Mouse (Mus musculus): Measurements from ENCODE around the gene Mast1. TPM values are rescaled to one million over a fixed set of nuclear protein-coding genes. Genes with fewer than 3 reads are reported as not detected.

Gene Mast1
- polyA plus RNA-seq, 1 experiment from 2014 or later, result 1.2 TPM

DNA sequence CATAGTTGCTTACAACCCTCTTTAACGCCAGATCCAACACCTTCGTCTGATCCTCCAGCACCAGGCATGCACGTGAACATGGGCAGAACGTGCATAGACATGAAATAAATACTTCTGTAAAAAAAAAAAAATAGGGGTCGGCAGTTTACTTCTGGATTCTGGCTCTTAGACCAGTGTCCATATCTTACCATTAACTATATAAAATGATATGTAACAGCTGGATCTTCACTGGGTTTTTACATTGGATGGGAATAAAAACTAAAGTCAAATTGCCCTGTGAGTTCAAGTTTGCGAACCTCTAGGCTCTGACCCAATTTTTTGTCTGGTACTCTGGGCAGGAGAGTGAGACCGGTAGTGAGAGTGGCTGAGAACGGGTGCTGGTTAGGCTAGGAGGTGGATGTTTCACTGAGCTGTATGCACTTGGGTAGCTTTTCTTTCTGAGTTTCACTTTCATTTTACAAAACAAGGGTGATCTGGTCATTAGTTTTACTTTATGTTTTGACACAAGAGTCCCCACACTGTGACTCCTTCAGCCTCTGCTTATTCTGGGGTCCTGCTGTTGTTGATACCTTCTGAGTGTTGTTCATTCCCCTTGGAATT lies 37.5 kb upstream of the Mast1 start:
- WGBS, result 79% methylated on average over 8 of the region's 8 CpGs
- no peaks in the 10 kb centered on the region for H3K9me3 ChIP-seq (ENCODE audit: control insufficient read depth, low read length)
- H3K9ac ChIP-seq (ENCODE audit: low read depth, low read length), result no peak overlapping the region
- no peaks in the 10 kb centered on the region for H3K36me3 ChIP-seq (ENCODE audit: control insufficient read depth, insufficient read depth, low read length)
- ATAC-seq, result no peak
- H3K4me3 ChIP-seq (ENCODE audit: low read length), result no peak overlapping the region
- H3K27me3 ChIP-seq (replicated peaks; ENCODE audit: control insufficient read depth, insufficient read depth, low read length), result no peaks in the 10 kb centered on the region
- H3K4me1 ChIP-seq (ENCODE audit: control insufficient read depth, insufficient read depth, low read length), result peaks cover 36% of the 10 kb centered on the region
- H3K27ac ChIP-seq (ENCODE audit: low read length), result no peak overlapping the region
- H3K4me2 ChIP-seq (ENCODE audit: low read depth, low read length), result no peak overlapping the region

GRCm38 (mm10) chr8:84973803-84974542 lies 36.8 kb upstream of the Mast1 start:
- Histone ChIP-seq H3K4me3 (ENCODE audit: low read length) (no peak overlapping the region), H3K9me3 (ENCODE audit: control insufficient read depth, low read length) (no peaks in the 10 kb centered on the region), H3K27me3 (replicated peaks; ENCODE audit: control insufficient read depth, insufficient read depth, low read length) (no peaks in the 10 kb centered on the region), H3K9ac (ENCODE audit: low read depth, low read length) (no peak overlapping the region), H3K36me3 (ENCODE audit: control insufficient read depth, insufficient read depth, low read length) (no peaks in the 10 kb centered on the region), H3K27ac (ENCODE audit: low read length) (no peak overlapping the region), H3K4me1 (ENCODE audit: control insufficient read depth, insufficient read depth, low read length) (peaks cover 29% of the 10 kb centered on the region), H3K4me2 (ENCODE audit: low read depth, low read length) (no peak overlapping the region)
- no peak for ATAC-seq
- 50% methylated on average over 4 of the region's 4 CpGs for WGBS

- Histone ChIP-seq H3K4me3 (ENCODE audit: low read length) (no peak overlapping the region), H3K9ac (ENCODE audit: low read depth, low read length) (no peak overlapping the region), H3K27ac (ENCODE audit: low read length) (no peak overlapping the region), H3K36me3 (ENCODE audit: control insufficient read depth, insufficient read depth, low read length) (no peaks in the 10 kb centered on the region), H3K4me2 (ENCODE audit: low read depth, low read length) (no peak overlapping the region), H3K27me3 (replicated peaks; ENCODE audit: control insufficient read depth, insufficient read depth, low read length) (no peaks in the 10 kb centered on the region), H3K4me1 (ENCODE audit: control insufficient read depth, insufficient read depth, low read length) (peaks cover 32% of the 10 kb centered on the region), H3K9me3 (ENCODE audit: control insufficient read depth, low read length) (no peaks in the 10 kb centered on the region)
- WGBS, result 92% methylated on average over 1 of the region's 1 CpGs
- no peak for ATAC-seq
These were observed 35.9 kb upstream of the Mast1 start for GRCm38 (mm10) chr8:84973079-84973478.

DNA sequence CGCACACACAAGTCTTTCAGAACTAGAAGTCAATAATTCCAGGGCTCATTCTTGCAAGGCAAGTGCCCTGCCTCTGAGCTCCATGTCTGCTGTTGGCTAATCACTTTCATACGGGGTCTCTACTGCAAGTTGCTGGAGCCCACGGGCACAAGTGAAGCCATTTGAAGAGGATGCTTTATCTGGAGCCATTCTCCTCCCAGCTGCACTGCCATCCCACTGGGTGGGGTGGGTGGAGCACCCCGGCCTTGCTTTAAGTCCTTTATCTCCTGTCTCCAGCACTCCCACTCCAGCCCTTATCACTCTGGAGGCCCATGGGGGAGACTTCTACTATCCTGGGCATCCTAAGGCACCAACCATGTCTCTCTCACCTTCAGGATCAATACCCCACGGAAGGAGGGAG lies 33.8 kb upstream of the Mast1 start:
- Histone ChIP-seq H3K4me2 (ENCODE audit: low read depth, low read length) (peak overlapping the region; percentile 84), H3K27me3 (replicated peaks; ENCODE audit: control insufficient read depth, insufficient read depth, low read length) (no peaks in the 10 kb centered on the region), H3K4me1 (ENCODE audit: control insufficient read depth, insufficient read depth, low read length) (peaks cover 33% of the 10 kb centered on the region), H3K27ac (ENCODE audit: low read length) (no peak overlapping the region), H3K9ac (ENCODE audit: low read depth, low read length) (peak overlapping the region; percentile 80), H3K9me3 (ENCODE audit: control insufficient read depth, low read length) (no peaks in the 10 kb centered on the region), H3K4me3 (ENCODE audit: low read length) (peak overlapping the region; percentile 62), H3K36me3 (ENCODE audit: control insufficient read depth, insufficient read depth, low read length) (no peaks in the 10 kb centered on the region)
- 68% methylated on average over 5 of the region's 5 CpGs for WGBS
- ATAC-seq, result no peak

DNA sequence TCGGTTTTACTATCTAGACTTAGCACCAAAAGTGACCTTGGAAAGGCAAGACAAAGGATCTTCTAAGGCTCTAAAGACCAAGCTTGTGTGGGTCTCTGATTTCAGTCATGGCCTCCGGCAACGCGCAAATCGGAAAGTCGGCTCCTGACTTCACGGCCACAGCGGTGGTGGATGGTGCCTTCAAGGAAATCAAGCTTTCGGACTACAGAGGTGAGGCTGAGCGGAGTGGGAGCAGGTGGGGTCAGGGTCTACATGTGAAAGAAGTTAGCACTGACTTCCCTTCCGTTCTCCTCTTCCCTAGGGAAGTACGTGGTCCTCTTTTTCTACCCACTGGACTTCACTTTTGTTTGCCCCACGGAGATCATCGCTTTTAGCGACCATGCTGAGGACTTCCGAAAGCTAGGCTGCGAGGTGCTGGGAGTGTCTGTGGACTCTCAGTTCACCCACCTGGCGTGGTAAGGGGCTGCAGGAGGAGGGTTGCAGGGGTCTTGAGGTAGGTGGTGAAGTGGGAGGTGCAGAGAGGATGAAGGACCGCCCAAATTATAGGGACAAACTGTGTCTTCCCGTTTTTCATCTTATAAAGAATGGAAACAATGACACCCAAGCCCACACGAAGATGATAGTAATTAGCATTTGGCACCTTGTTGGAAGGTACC lies 33.1 kb upstream of the Mast1 start:
- no peaks in the 10 kb centered on the region for H3K36me3 ChIP-seq (ENCODE audit: control insufficient read depth, insufficient read depth, low read length)
- H3K9me3 ChIP-seq (ENCODE audit: control insufficient read depth, low read length), result no peaks in the 10 kb centered on the region
- H3K4me2 ChIP-seq (ENCODE audit: low read depth, low read length), result peak overlapping the region; percentile 84
- WGBS, result 3% methylated on average over 21 of the region's 21 CpGs
- peak overlapping the region; percentile 62 for H3K4me3 ChIP-seq (ENCODE audit: low read length)
- H3K27ac ChIP-seq (ENCODE audit: low read length), result peak overlapping the region; percentile 93
- peak overlapping the region; percentile 80 for H3K9ac ChIP-seq (ENCODE audit: low read depth, low read length)
- peaks cover 30% of the 10 kb centered on the region for H3K4me1 ChIP-seq (ENCODE audit: control insufficient read depth, insufficient read depth, low read length)
- no peaks in the 10 kb centered on the region for H3K27me3 ChIP-seq (replicated peaks; ENCODE audit: control insufficient read depth, insufficient read depth, low read length)
- ATAC-seq, result no peak

GRCm38 (mm10) chr8:84969241-84970134 lies 32.3 kb upstream of the Mast1 start, which contains the start of the genes Gm49661, Prdx2 and Rnaseh2a:
Gm49661 (minus strand) TSS chr8:84969433.
Prdx2 (plus strand) TSS chr8:84969587.
Rnaseh2a (minus strand) TSS chr8:84969767.
- Histone ChIP-seq H3K4me3 (ENCODE audit: low read length) (peak within 1 kb of the TSS; percentile 62), H3K27ac (ENCODE audit: low read length) (peak within 1 kb of the TSS; percentile 93), H3K9ac (ENCODE audit: low read depth, low read length) (peak within 1 kb of the TSS; percentile 80), H3K4me2 (ENCODE audit: low read depth, low read length) (peak within 1 kb of the TSS; percentile 84), H3K36me3 (ENCODE audit: control insufficient read depth, insufficient read depth, low read length) (no peaks in the 10 kb centered on the region), H3K4me1 (ENCODE audit: control insufficient read depth, insufficient read depth, low read length) (peaks cover 31% of the 10 kb centered on the region), H3K9me3 (ENCODE audit: control insufficient read depth, low read length) (no peaks in the 10 kb centered on the region), H3K27me3 (replicated peaks; ENCODE audit: control insufficient read depth, insufficient read depth, low read length) (no peaks in the 10 kb centered on the region)
- under 1% methylated on average over 55 of the region's 56 CpGs for WGBS
- peak; percentile 79 for ATAC-seq

DNA sequence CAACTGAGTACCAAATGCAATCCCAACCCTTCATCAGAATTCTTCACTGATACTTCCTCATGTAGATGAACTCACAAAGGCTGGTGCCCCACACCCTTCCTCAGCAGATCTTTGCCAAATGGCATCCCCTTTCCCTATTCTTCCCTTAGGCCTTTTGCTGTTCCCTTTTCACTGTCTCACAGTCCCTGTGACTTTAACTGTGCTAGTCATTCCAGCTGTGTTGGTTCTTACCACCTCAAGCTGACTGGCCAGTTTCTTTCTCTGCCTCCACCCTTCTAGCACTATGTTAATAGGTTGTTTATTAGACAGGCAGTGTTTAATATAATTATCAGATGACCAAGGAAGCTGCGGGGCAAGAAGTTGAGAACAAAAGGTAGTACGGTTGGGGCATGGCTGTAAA lies 31.5 kb upstream of the Mast1 start:
- 5% methylated on average over 2 of the region's 2 CpGs for WGBS
- H3K27me3 ChIP-seq (replicated peaks; ENCODE audit: control insufficient read depth, insufficient read depth, low read length), result no peaks in the 10 kb centered on the region
- H3K9me3 ChIP-seq (ENCODE audit: control insufficient read depth, low read length), result no peaks in the 10 kb centered on the region
- H3K9ac ChIP-seq (ENCODE audit: low read depth, low read length), result peak overlapping the region; percentile 80
- peaks cover 31% of the 10 kb centered on the region for H3K4me1 ChIP-seq (ENCODE audit: control insufficient read depth, insufficient read depth, low read length)
- no peak for ATAC-seq
- no peaks in the 10 kb centered on the region for H3K36me3 ChIP-seq (ENCODE audit: control insufficient read depth, insufficient read depth, low read length)
- H3K27ac ChIP-seq (ENCODE audit: low read length), result peak overlapping the region; percentile 93
- H3K4me3 ChIP-seq (ENCODE audit: low read length), result peak overlapping the region; percentile 62
- H3K4me2 ChIP-seq (ENCODE audit: low read depth, low read length), result peak overlapping the region; percentile 84

DNA sequence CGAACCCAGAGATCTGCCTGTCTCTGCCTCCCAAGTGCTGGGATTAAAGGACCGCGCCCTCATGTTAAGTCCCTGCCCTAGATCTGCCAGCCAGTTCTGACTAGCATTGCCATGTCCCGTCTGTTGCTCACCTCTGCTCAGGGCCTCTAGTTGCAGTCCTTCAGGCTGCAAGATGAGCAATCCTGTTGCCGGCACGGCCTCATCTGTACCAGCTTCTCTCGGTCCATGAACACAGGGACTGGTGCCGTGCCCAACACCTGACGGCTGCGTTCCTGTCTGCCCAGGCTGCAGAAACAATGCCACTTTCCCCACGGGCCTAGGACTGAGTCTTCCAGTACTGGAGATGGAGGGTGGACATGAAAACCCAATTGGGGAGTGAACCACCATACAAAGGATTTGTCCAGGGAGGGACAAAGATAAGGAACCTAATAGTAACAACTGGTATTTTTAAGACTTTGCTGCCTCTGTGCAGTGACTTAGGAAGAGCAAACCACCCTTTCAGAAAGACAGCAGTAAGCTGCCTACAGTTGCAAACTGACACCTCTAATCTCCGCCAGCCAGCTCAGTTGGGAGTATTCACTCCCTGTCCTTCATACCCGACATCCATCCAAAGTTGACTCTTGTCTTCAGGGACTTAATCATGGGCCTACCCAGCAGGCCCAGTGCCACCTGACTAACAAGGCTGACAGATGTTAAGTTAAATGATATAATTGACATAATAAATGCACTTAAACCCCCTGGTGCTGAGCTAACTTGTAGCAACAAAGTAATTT lies 30.6 kb upstream of the Mast1 start:
- H3K27ac ChIP-seq (ENCODE audit: low read length), result no peak overlapping the region
- no peaks in the 10 kb centered on the region for H3K9me3 ChIP-seq (ENCODE audit: control insufficient read depth, low read length)
- ATAC-seq, result no peak
- 88% methylated on average over 13 of the region's 13 CpGs for WGBS
- H3K36me3 ChIP-seq (ENCODE audit: control insufficient read depth, insufficient read depth, low read length), result no peaks in the 10 kb centered on the region
- peaks cover 31% of the 10 kb centered on the region for H3K4me1 ChIP-seq (ENCODE audit: control insufficient read depth, insufficient read depth, low read length)
- H3K27me3 ChIP-seq (replicated peaks; ENCODE audit: control insufficient read depth, insufficient read depth, low read length), result no peaks in the 10 kb centered on the region
- no peak overlapping the region for H3K4me3 ChIP-seq (ENCODE audit: low read length)
- peak overlapping the region; percentile 84; the same call in 1 of the 2 replicates for H3K4me2 ChIP-seq (ENCODE audit: low read depth, low read length)
- no peak overlapping the region for H3K9ac ChIP-seq (ENCODE audit: low read depth, low read length)
